In genomic region chr2:38672496-38672895, GRCm38 (mm10) we compare ENCODE assay signal across 23 mouse cellular contexts. TPM values are rescaled to one million over a fixed set of nuclear protein-coding genes. Genes with fewer than 3 reads are reported as not detected.
"Had no signal": no experiment of that assay in that cellular context is flagged by ENCODE, and none has a peak within 500 bp of the region (broad histone marks: within the 10 kb centered on the region; RNA-seq: fewer than 3 reads in every experiment).

No protein-coding gene starts in this region.

- H3K9ac ChIP-seq: liver, postnatal 0 days; lung, embryonic 15.5 days; midbrain, embryonic 13.5 days; neural tube, embryonic 13.5 days; neural tube, embryonic 15.5 days had no signal

- H3K4me2 ChIP-seq: lung, embryonic 15.5 days; midbrain, embryonic 11.5 days; midbrain, embryonic 13.5 days; neural tube, embryonic 13.5 days; neural tube, embryonic 15.5 days had no signal

- H3K9me3 ChIP-seq: lung, embryonic 15.5 days; megakaryocyte, embryonic 14.5 days; midbrain, embryonic 13.5 days; neural tube, embryonic 13.5 days; neural tube, embryonic 15.5 days had no signal

- DNase-seq: liver, postnatal 0 days; lung, adult 2 months; lung, postnatal 14 days; lung, postnatal 36 days; retina, postnatal 1 day; right cerebral cortex, adult 18-20 months; right cerebral cortex, postnatal 25 days; right cerebral cortex, postnatal 4 days; spleen, adult 18-20 months; thymus, adult 18-20 months; thymus, postnatal 14 days; thymus, postnatal 36 days had no signal

- H3K4me3 ChIP-seq: lung, embryonic 15.5 days; midbrain, embryonic 13.5 days; myocyte; neural tube, embryonic 13.5 days; neural tube, embryonic 15.5 days had no signal

- H3K27ac ChIP-seq: lung, embryonic 15.5 days; macrophage; midbrain, embryonic 13.5 days; neural tube, embryonic 13.5 days; neural tube, embryonic 15.5 days had no signal

- ATAC-seq: liver, postnatal 0 days; lung, postnatal 0 days; midbrain, embryonic 13.5 days; midbrain, embryonic 16.5 days had no signal

- H3K4me1 ChIP-seq: lung, embryonic 15.5 days had no signal

- H3K36me3 ChIP-seq: lung, embryonic 15.5 days; midbrain, embryonic 13.5 days; neural tube, embryonic 13.5 days; neural tube, embryonic 15.5 days had no signal

RNA-seq across cellular contexts. Expression of gene Nr5a1, which starts 41.8 kb away (rescaled TPM):
- total RNA-seq: megakaryocyte progenitor cell, adult 5-6 weeks had no signal
- polyA plus RNA-seq: liver, postnatal 0 days; macrophage had no signal
